Mouse (Mus musculus) liver, postnatal 0 days (tissue): ENCODE results near the gene Cxcr5. TPM values are rescaled to one million over a fixed set of nuclear protein-coding genes. Genes with fewer than 3 reads are reported as not detected.
A peak's percentile ranks its signal among the peaks of the same experiment; 100 is the strongest.

Experiments used
- ATAC-seq: fragments of 200-750 bp; cut with Nextera tagmentation; 2 replicates; pipeline ENCODE4 v1.8.0; 2017; ENCODE audit warnings: mild to moderate bottlenecking, moderate library complexity
- DNase-seq: peaks from one replicate; pipeline ENCODE4 v3.0.0-alpha.2; 2016
- H3K27ac ChIP-seq: fragments of 300-500 bp; sonication (generic); 2 replicates; pipeline ENCODE4 v1.5.1; 2014; ENCODE audit warnings: antibody characterized with exemption, moderate library complexity, mild to moderate bottlenecking, low read depth
- H3K27me3 ChIP-seq: fragments of 300-500 bp; sonication (generic); 2 replicates; pipeline ENCODE4 v1.6.1; 2014; ENCODE audit warnings: low read length, control low read depth, mixed read lengths; ENCODE audit not compliant: insufficient read depth
- H3K36me3 ChIP-seq: fragments of 300-500 bp; sonication (generic); replicated peaks from 2 replicates; pipeline ENCODE4 v1.6.1; 2014; ENCODE audit warnings: mild to moderate bottlenecking, control low read depth, low read length, moderate library complexity, mixed read lengths; ENCODE audit not compliant: insufficient read depth
- H3K4me1 ChIP-seq: fragments of 300-500 bp; sonication (generic); 2 replicates; pipeline ENCODE4 v1.6.1; 2014; ENCODE audit warnings: antibody characterized with exemption, mild to moderate bottlenecking, control low read depth; ENCODE audit not compliant: insufficient read depth
- H3K4me2 ChIP-seq: fragments of 300-500 bp; sonication (generic); 2 replicates; pipeline ENCODE4 v1.6.1; 2014; ENCODE audit warnings: low read depth, mild to moderate bottlenecking, low read length, moderate library complexity, mixed read lengths
- H3K4me3 ChIP-seq: fragments of 300-500 bp; sonication (generic); 2 replicates; pipeline ENCODE4 v1.5.1; 2014; ENCODE audit warnings: low read depth, low read length
- H3K9ac ChIP-seq: fragments of 300-500 bp; sonication (generic); replicated peaks from 2 replicates; pipeline ENCODE4 v1.6.1; 2014; ENCODE audit warnings: mild to moderate bottlenecking, moderate library complexity
- H3K9me3 ChIP-seq: fragments of 300-500 bp; sonication (generic); 2 replicates; pipeline ENCODE4 v1.6.1; 2016; ENCODE audit warnings: mild to moderate bottlenecking, control low read depth, low read length, mixed read lengths
- CTCF ChIP-seq: sonication (generic); IDR thresholded peaks from 2 replicates; pipeline ENCODE4 v1.5.1; 2016; ENCODE audit warnings: antibody characterized with exemption, low read depth
- EP300 ChIP-seq: IDR thresholded peaks from 2 replicates; pipeline ENCODE4 v1.6.1; 2016; ENCODE audit warnings: antibody characterized with exemption, low read depth, mild to moderate bottlenecking
- WGBS: fragments of 180-500 bp; shearing (Covaris S2); extraction: QIAGEN DNeasy Blood & Tissue Kit; methylation state at CpG from one replicate; pipeline ENCODE4 v1.1.7; 2014; ENCODE audit not compliant: insufficient replicate concordance; 5-methylcytosine and 5-hydroxymethylcytosine counted together
- polyA plus RNA-seq: library from polyadenylated mRNA; unstranded; fragments of >200 nt; fragmentation: Nextera tagmentation; extraction: Ambion mirVana; gene quantifications from 2 replicates; pipeline ENCODE4 v1.2.1, GENCODE M21; 2015

The Cxcr5 gene
- polyA plus RNA-seq, 1 experiment from 2014 or later = 0.55 TPM

DNA sequence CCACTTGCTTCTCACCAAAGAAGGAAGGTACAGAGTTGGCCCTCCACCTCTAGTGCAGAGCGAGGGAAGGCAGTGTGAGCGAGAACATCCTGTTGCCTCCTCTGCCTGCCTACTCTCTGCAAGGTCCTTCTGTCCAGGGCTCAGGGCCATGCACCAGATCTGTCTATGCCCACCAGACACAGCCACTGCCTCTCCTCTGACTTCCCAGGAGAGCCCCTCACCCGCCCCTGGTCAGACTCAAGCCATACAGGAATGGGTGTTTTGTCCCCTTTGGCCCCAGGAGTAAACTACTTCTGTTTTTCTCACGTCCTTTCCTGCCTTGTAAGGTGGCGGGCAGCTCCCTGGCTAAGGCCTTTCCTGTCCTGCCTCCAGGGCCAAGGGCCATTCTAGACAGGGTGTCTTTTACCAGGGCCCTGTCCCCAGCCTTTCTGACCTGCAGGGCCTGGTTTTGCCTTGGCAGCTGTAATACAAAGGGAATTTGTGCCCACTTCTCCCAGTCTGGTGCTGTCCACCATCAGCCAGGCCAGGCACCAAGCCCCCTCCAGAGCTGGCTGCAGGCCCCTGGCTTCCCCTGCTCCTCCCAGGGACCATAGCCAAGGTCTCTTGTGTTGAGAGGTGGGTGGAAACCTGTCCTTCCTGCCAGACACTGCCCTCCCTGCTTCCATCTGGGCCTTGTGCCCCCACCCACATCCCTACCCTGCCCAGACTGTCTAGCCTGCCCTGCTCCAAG is 50.6 kb downstream of the Cxcr5 start:
- peaks cover 51% of the 10 kb centered on the region for H3K4me1 ChIP-seq
- no peak for TF ChIP-seq CTCF
- no peak for TF ChIP-seq EP300
- peak overlapping the region; percentile 44 for H3K27ac ChIP-seq
- H3K9me3 ChIP-seq = no peaks in the 10 kb centered on the region
- 55% methylated on average over 5 of the region's 5 CpGs for WGBS
- H3K9ac ChIP-seq = no peak overlapping the region
- no peak overlapping the region for H3K4me3 ChIP-seq
- DNase-seq = no peak
- H3K4me2 ChIP-seq = no peak overlapping the region
- ATAC-seq = no peak
- H3K27me3 ChIP-seq = no peaks in the 10 kb centered on the region
- peaks cover 7% of the 10 kb centered on the region for H3K36me3 ChIP-seq

- H3K4me2 ChIP-seq = peak overlapping the region; percentile 74
- H3K9me3 ChIP-seq = no peaks in the 10 kb centered on the region
- H3K4me3 ChIP-seq = 0 out of 2 replicates have a peak overlapping the region, but pooled peaks have one; percentile 46
- no peaks in the 10 kb centered on the region for H3K27me3 ChIP-seq
- TF ChIP-seq EP300 = no peak
- no peak for TF ChIP-seq CTCF
- WGBS = 31% methylated on average over 9 of the region's 9 CpGs
- H3K4me1 ChIP-seq = peaks cover 49% of the 10 kb centered on the region
- no peak for DNase-seq
- H3K9ac ChIP-seq = no peak overlapping the region
- peak overlapping the region; percentile 44 for H3K27ac ChIP-seq
- ATAC-seq = peak; percentile 2; the same call in 1 of the 2 replicates
- H3K36me3 ChIP-seq = peaks cover 10% of the 10 kb centered on the region
Observed at GRCm38 (mm10) chr9:44510355-44510871, 51.3 kb downstream of the Cxcr5 start.

DNA sequence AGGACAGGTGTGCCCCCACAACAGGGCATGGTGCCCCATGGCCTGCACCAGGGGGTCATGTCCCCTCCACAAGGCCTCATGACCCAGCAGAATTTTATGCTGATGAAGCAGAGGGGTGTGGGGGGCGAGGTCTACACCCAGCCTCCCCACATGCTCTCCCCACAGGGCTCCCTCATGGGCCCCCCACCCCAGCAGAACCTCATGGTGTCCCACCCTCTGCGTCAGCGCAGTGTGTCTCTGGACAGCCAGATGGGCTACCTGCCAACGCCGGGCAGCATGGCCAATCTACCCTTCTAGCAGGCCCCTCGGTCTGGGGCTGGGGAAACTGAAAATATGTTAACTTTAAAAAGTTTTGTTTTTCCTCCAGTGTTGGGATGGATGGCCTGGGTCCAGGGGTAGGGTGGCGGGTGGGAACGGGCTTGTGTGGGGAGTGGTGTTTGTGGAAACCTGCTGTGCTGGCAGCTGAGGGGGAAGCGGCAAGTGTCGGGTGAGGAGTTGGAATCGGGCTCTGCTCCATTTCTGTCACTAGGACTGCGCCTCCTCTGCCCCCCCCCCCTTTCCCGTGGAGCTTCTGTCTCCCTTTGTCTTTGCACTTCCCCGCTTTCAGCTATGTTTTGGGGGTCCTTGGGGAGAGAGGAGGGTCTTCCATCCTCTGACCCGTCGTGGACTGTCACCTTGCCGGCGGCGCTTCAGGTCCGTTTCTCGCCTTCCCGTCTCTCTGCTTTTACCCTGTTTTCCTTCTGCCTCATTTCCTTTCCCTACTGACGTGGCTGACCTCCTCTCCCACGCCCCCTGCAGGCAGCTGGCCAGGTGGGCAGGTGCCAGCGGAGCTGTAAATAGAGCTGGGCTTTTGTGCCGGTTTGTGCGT is 52.0 kb downstream of the Cxcr5 start:
- Histone ChIP-seq H3K4me3 (peak overlapping the region; percentile 46), H3K27me3 (no peaks in the 10 kb centered on the region), H3K9ac (peak overlapping the region; percentile 55), H3K36me3 (peaks cover 10% of the 10 kb centered on the region), H3K27ac (peak overlapping the region; percentile 62), H3K9me3 (no peaks in the 10 kb centered on the region), H3K4me2 (peak overlapping the region; percentile 74), H3K4me1 (peaks cover 42% of the 10 kb centered on the region)
- peak; percentile 90 for DNase-seq
- TF ChIP-seq EP300 = no peak
- TF ChIP-seq CTCF = peak; percentile 86
- ATAC-seq = peak; percentile 71
- 10% methylated on average over 26 of the region's 27 CpGs for WGBS

DNA sequence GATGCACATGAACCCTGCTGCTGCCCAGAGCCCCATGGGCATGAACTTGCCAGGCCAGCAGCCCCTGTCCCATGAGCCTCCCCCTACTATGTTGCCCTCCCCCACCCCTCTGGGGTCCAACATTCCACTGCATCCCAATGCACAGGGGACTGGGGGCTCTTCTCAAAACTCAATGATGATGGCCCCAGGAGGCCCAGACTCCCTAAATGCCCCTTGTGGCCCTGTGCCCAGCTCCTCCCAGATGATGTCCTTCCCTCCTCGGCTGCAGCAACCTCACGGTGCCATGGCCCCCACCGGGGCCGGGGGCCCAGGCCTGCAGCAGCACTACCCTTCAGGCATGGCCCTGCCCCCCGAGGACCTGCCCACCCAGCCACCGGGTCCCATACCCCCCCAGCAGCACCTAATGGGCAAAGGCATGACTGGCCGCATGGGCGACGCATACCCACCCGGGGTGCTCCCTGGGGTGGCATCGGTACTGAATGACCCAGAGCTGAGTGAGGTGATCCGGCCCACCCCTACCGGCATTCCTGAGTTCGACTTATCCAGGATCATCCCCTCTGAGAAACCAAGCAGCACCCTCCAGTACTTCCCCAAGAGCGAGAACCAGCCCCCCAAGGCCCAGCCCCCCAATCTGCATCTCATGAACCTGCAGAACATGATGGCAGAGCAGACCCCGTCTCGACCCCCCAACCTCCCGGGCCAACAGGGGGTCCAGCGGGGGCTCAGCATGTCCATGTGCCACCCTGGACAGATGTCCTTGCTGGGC is 52.8 kb downstream of the Cxcr5 start:
- Histone ChIP-seq H3K36me3 (peaks cover 10% of the 10 kb centered on the region), H3K9ac (peak overlapping the region; percentile 55; the same call in 1 of the 2 replicates), H3K27me3 (no peaks in the 10 kb centered on the region), H3K4me1 (peaks cover 39% of the 10 kb centered on the region), H3K27ac (peak overlapping the region; percentile 62; the same call in 1 of the 2 replicates), H3K4me3 (no peak overlapping the region), H3K9me3 (no peaks in the 10 kb centered on the region), H3K4me2 (peak overlapping the region; percentile 74; the same call in 1 of the 2 replicates)
- no peak for TF ChIP-seq CTCF
- no peak for TF ChIP-seq EP300
- ATAC-seq (no peak), DNase-seq (no peak)
- WGBS = 87% methylated on average over 19 of the region's 19 CpGs

DNA sequence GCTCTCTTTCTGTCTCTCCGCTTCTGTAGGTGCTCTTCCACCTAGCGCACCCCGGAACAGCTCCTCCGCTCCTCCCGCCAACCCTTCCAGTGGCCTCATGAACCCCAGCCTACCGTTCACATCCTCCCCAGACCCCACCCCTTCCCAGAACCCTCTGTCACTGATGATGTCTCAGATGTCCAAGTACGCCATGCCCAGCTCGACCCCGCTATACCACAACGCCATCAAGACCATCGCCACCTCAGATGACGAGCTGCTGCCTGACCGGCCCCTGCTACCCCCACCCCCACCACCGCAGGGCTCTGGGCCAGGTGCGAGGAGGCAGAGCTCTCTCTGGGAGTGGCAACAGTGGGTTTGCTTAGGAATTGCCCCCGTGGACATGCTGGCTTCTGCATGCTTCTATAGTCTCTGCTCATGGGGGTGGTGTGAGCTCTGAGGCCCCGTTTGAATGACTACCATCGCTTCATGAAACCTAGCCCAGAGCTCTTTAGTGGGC is 53.5 kb downstream of the Cxcr5 start:
- Histone ChIP-seq H3K4me1 (peaks cover 35% of the 10 kb centered on the region), H3K4me3 (no peak overlapping the region), H3K9me3 (no peaks in the 10 kb centered on the region), H3K27me3 (no peaks in the 10 kb centered on the region), H3K9ac (no peak overlapping the region), H3K27ac (no peak overlapping the region), H3K36me3 (peaks cover 11% of the 10 kb centered on the region), H3K4me2 (no peak overlapping the region)
- no peak for ATAC-seq
- TF ChIP-seq CTCF = no peak
- TF ChIP-seq EP300 = no peak
- DNase-seq = no peak
- WGBS = 80% methylated on average over 18 of the region's 18 CpGs
